Mouse (Mus musculus): Measurements from ENCODE around the gene Spatc1l.

Spatc1l gene

GRCm38 (mm10) chr10:76561972-76562371, at the start of gene Spatc1l:
Gene Spatc1l, plus strand, starts transcription at chr10:76562272.
- no peak for DNase-seq

GRCm38 (mm10) chr10:76512965-76513583, 49.0 kb upstream of the Spatc1l start:
- DNase-seq = peak; percentile 62 to 89

DNA sequence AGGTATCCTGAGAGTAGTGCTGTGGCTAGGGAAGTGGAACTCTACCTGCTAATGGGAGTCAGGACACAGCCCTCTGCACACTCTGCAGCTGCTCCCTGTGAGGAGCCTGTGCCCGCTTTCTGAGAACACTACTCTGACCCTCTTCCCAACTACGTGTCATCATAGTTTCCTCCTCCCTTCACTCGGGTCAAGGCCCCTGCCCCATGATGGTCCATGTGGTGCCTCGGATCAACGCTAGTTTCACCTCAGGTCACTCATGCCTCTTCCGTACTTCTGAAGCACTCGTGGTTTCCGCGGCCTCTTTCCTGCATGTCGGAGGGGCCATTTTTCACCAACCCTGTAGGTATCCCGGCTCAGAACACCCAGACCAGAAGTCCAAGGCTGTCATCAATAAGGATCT, 31.1 kb upstream of the Spatc1l start:
- DNase-seq = no peak

GRCm38 (mm10) chr10:76531375-76531774, 30.7 kb upstream of the Spatc1l start, which contains the start of gene Lss:
Gene Lss, plus strand, starts transcription at chr10:76531588.
- DNase-seq = peak; percentile 97 to 98

DNA sequence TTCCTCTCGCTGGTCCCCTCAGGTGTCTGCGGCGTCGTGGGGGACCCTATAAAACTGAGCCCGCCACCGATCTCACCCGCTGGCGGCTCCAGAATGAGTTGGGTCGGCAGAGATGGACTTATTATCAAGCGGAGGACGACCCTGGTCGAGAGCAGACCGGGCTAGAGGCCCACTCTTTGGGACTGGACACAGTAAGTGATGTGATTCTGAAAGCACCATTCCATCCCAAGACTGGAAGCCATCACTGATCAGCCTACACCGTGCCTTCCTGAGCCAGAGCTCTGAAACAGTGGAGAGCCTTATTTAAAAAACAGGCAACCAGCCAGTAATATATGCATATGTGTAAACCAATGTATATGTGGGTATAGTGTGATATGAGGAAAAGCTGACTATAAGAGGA, 30.2 kb upstream of the Spatc1l start:
- DNase-seq = no peak

- no peak for DNase-seq
Measured at GRCm38 (mm10) chr10:76535526-76535925, 26.5 kb upstream of the Spatc1l start.

GRCm38 (mm10) chr10:76537619-76538018, 24.5 kb upstream of the Spatc1l start:
- DNase-seq = peak in 1 of 2 experiments; percentile 6

DNA sequence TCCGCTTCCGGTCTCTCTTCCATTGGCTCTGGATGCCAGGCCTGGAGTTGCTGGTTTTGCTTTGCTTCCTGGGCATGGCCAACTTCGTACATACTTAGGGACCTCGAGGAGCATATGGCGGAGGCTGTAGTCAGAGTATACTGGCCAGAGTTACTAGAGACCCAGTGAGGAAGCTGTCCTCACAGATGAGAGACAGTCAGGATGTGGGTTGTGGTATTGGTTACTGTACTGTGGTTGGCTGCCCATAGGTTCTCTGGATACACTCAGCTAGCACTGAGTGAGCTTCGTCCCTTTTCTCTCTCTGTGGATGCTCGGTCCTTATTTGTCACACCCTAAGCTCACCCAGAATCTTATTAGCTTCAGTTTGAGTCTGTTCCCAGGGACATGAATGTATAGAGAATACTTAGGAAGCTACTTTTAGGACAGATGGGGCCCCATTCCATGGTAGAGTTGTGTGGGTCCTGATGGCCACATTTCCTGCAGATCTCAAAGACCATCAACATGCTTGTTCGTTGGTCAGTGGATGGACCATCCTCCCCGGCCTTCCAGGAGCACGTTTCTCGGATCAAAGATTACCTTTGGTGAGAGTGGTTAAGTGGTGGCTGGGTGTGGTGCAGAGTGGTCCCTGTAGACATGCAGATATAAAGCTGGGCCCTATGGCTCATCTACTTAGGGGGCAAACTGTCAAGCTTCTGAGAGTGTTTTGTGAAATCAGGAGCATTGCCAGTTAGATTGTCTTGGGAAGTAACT, 20.6 kb upstream of the Spatc1l start:
- no peak for DNase-seq

GRCm38 (mm10) chr10:76542636-76543375, 19.3 kb upstream of the Spatc1l start:
- DNase-seq = no peak

- DNase-seq = peak; percentile 29 to 38
Measured at GRCm38 (mm10) chr10:76546566-76546965, 15.5 kb upstream of the Spatc1l start.

GRCm38 (mm10) chr10:76548218-76548617, 13.9 kb upstream of the Spatc1l start:
- no peak for DNase-seq

DNA sequence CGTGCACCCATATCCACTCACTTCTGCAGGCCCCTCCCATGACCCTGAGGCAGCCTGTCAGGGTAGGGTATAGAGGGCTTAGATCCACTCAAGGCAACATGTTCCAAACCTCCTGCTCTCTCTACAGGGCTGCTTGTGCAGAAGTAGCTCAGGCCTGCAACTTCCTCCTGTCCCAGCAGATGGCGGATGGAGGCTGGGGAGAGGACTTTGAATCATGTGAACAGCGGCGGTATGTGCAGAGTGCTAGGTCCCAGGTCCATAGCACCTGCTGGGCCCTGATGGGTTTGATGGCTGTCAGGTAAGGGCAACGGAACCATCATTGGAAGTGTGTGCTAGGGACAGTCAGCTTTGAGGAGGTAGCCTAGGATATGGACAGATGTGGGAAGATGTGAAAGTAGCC, 11.6 kb upstream of the Spatc1l start:
- DNase-seq = peak; percentile 6 to 43

- no peak for DNase-seq
Measured at GRCm38 (mm10) chr10:76551556-76551955, 10.5 kb upstream of the Spatc1l start.

- DNase-seq = no peak
Measured at GRCm38 (mm10) chr10:76554061-76554460, 8.0 kb upstream of the Spatc1l start.

DNA sequence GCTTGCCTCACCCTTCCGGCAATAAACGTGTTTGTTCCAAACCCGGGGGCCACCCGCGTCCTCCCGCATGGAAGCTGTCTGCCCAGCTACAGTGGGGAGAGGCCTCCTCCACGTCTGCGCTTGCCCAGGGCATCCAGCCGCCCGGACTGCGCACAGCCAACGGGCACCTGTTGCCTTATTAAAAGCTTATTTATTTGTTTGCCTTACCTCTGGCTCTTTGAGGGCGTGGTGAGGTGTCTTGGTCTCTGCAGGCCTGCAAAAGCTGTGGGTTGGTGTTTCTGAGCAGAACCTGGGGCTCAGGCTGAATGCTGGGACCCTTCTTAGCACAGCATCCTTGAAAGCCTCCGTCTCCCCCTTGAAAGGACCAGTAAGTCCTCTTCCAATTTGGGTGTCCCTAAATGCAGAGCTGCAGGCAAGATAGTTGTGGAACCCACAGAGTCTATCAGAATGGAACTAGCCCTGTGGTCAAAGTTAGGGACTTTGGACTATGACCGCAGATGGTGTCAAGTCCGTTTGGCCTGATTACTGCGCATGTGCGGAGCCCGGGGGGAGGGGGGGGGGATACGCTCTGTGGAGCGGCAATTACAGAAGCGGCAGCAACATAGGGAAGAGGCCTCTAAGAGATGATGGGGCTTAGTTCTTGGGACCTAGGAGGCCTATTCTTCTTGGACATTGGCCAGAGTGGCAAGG, 8.1 kb downstream of the Spatc1l start:
- peak; percentile 36 to 69 for DNase-seq

GRCm38 (mm10) chr10:76571070-76571469, 9.0 kb downstream of the Spatc1l start:
- DNase-seq = no peak

GRCm38 (mm10) chr10:76572151-76572550, 10.1 kb downstream of the Spatc1l start:
- no peak for DNase-seq

- peak; percentile 69 to 71 for DNase-seq
Measured at GRCm38 (mm10) chr10:76575374-76575773, 13.3 kb downstream of the Spatc1l start, which contains the start of gene Ftcd. Gene Ftcd, plus strand, starts transcription at chr10:76575648.

DNA sequence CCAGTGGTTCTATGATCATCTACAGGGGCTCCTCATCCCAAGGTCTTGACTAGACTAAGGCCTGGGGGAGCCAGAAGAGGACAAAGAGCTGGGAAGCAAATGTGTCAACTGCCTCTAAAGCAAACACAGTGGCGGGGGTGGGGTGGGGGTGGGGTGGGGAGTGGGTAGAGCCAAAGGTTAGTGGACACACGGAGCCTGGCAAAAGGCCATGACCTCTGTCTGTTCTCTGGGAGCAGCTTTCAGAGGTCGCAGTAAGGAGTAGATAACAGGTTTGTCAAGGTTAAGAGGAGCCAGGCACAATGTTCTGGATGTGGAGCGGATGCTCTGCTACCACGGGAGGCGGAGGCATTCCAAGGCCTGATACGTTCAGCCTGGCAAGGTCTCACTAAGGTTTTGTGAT, 14.8 kb downstream of the Spatc1l start:
- peak in 1 of 2 experiments; percentile 42 for DNase-seq

DNA sequence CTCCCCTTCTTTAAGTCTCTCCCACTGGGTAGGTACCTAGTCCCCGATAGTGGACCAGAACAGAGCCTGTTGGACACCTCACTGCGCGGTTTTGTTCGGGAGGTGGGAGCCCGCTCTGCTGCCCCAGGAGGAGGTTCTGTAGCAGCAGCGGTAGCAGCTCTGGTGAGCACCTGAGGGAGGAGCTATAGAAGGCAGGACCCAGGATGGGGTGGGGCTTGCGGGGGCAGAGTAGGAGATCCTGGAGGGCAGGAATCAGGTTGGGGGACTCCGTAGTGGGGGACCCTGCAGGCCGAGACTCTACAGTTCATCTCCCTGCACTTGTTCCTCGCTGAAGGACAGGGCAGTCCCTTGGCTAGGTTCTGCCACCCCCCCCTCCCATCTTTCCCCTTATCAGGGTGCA, 22.1 kb downstream of the Spatc1l start:
- DNase-seq = no peak

- no peak for DNase-seq
Measured at GRCm38 (mm10) chr10:76586190-76586589, 24.1 kb downstream of the Spatc1l start.

- no peak for DNase-seq
Measured at GRCm38 (mm10) chr10:76590197-76590596, 28.1 kb downstream of the Spatc1l start.

DNA sequence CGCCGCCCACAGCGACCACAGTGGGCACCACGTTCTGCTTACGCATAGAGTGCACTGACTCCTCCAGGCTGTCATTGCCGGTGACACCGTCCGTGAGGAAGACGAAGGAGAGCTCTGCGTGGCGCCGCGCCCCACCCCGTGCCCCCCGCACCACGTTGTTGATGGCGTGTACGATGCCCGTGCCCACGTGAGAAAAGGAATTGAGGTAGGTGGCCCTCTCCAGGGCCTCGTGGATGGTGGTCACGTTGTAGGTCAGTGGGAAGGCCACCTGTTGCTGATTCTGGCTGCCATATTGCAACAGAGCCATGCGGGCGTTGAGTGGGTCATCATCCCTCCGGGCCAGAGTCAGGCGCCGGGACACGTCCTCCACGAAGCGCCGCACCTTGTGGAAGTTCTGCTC, 34.3 kb downstream of the Spatc1l start:
- DNase-seq = no peak

Measured in kidney, postnatal 36 days (tissue).